Mouse (Mus musculus): ENCODE results near the gene Slc39a11.

Gene Slc39a11

GRCm38 (mm10) chr11:113458582-113459210 is 191.2 kb downstream of the Slc39a11 start:
- no peak for DNase-seq (ENCODE audit: low spot score)

DNA sequence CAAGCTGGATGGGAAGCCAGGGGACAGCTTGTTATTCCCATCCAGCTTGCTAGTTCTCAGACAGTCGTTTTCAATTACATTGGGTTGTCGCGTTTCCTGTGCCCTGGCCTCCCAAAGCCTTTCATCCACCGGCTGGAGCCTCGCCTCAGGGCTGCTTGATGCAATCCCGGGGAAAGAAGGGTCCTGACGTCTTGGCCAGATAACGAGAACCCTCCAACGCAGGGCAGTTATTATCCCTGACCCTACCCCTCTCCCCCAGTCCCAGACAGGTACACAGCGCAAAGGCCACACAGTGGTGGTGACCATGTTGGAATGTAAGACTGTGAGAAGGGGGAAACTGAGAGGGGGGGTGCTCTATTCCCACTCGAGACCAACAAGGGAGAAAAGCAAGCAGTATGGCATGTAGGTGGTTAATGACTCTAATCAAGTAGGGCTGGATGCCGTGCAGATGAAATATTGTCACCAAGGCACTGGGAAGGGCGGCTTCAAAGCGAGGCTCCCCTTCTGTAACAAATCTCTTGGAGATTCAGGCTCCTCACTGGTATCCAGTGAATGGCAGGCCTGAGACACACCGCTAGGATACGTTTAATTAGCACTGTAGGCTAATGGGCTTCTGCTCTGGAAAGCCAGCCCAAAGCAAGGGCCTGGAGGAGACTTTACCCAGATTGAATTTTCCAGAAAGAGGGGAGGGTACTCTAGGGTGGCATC is 196.9 kb downstream of the Slc39a11 start:
- DNase-seq (ENCODE audit: low spot score): no peak

DNA sequence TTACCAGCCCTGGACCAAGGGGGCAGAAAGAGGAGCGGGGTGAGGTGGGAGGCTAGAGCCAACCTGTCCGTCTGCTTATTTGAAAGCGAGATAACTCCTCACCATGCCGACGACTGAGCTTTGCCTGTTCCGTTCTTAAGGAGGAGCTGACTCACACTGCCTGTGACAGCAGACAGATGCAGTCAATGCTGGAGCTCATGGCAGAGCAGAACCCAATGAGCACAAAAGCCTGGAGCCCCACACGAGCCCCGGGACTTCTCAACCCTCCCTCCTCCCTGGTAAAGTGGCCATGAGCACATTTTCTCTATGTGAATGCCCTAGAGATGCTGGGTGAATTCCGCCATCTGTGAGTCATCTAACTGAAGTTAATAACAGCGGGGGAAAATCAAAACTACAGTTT is 198.6 kb downstream of the Slc39a11 start:
- DNase-seq (ENCODE audit: low spot score): no peak

DNA sequence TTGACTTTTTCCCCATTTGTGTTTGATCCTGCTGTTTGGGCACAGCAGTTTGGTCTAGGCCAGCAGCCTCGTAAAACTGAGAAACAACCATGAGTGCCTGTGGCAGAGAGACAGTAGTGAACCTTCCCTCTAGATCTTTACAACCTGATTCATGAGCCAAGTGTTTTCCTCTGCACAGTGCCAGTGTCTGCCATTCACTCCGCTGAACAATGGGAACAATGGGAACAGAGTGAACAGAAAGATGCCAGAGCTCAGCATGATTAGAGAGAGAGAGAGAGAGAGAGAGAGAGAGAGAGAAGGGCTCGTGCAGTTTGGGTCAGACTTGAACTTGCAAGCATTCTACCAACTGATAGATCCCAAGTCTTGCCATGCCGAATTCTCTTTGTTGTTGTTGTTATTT is 199.2 kb downstream of the Slc39a11 start:
- no peak for DNase-seq (ENCODE audit: low spot score)

DNA sequence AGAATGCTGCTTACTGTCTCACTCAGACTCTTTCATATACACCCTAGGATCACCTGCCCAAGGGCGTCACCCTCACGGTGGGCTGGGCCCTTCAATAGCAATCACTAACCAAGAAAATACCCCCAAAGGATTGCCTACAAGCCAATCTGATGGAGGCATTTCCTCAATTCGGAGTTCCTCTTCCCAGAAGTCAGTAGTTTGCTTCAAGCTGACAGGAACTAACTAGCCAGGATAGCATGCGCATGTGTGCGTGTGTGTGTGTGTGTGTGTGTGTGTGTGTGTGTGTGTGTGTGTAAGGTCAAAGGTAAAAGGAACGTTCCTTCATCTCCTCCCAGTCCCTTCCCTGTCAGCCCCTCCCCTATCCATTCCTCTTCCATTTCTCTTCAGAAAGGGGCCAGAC is 199.9 kb downstream of the Slc39a11 start:
- DNase-seq (ENCODE audit: low spot score): no peak

GRCm38 (mm10) chr11:113442036-113442435 is 207.8 kb downstream of the Slc39a11 start:
- DNase-seq (ENCODE audit: low spot score): no peak

DNA sequence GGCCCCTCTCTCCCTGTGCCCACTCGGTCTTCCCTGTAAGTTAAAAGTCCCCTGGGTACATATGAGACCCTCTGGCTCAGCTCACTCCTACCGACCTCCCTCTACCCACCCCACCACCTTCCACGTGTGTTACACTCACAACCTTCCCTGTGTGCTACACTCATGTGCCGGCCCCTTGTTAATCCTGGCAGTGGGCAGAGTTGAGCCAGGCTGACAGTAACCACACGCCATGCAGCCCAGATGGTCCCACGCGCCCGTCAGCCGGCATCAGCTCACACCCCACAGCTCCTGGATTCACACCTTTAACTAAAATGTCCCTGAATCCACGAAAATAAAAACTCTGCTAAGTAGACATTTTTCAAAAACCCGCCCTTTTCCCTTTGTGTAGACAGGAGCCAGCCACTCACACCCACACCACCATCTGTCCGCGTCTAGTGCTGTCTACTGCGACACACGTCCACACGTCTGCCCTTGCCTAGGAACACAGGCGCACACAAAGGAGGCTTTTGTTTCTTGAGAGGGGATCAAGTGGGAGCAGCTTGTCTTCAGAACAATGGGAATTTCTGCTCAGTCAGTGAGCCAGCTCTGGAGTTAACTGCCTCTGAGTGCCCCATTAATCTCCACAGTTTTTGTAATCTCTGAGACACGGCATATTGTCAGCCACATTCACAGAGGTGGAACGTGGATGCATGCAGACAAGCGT is 210.4 kb downstream of the Slc39a11 start:
- DNase-seq (ENCODE audit: low spot score): no peak

GRCm38 (mm10) chr11:113438915-113439314 is 211.0 kb downstream of the Slc39a11 start:
- DNase-seq (ENCODE audit: low spot score): no peak

- DNase-seq (ENCODE audit: low spot score): no peak
Observed at GRCm38 (mm10) chr11:113437357-113437756, 212.5 kb downstream of the Slc39a11 start.

- no peak for DNase-seq (ENCODE audit: low spot score)
Observed at GRCm38 (mm10) chr11:113436299-113436698, 213.6 kb downstream of the Slc39a11 start.

- DNase-seq (ENCODE audit: low spot score): no peak
Observed at GRCm38 (mm10) chr11:113435696-113436095, 214.2 kb downstream of the Slc39a11 start.

DNA sequence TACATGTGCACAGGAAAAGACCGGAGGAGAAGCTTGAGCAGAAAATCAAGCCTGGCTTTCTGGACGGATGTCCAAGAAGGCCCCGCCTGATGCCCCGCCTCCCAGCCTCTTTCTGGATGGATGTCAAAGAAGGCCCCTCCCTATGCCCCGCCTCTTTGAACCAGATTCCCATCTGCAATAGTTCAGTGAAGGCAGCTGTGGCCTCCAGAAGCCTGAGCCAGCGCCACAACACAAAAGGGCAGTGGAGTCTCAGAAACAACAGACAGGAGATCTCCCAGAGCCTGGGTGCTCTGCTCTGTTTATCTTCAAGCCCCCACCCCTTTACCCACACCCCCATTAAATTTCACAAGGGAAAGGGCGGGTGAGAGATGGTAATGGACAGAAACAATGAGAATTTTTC is 218.7 kb downstream of the Slc39a11 start:
- no peak for DNase-seq (ENCODE audit: low spot score)

- no peak for DNase-seq (ENCODE audit: low spot score)
Observed at GRCm38 (mm10) chr11:113425882-113426281, 224.0 kb downstream of the Slc39a11 start.

GRCm38 (mm10) chr11:113425454-113425853 is 224.4 kb downstream of the Slc39a11 start:
- DNase-seq (ENCODE audit: low spot score): no peak

GRCm38 (mm10) chr11:113424765-113425164 is 225.1 kb downstream of the Slc39a11 start:
- no peak for DNase-seq (ENCODE audit: low spot score)

- DNase-seq (ENCODE audit: low spot score): no peak
Observed at GRCm38 (mm10) chr11:113422598-113422997, 227.3 kb downstream of the Slc39a11 start.

GRCm38 (mm10) chr11:113418921-113419655 is 230.8 kb downstream of the Slc39a11 start:
- DNase-seq (ENCODE audit: low spot score): no peak

DNA sequence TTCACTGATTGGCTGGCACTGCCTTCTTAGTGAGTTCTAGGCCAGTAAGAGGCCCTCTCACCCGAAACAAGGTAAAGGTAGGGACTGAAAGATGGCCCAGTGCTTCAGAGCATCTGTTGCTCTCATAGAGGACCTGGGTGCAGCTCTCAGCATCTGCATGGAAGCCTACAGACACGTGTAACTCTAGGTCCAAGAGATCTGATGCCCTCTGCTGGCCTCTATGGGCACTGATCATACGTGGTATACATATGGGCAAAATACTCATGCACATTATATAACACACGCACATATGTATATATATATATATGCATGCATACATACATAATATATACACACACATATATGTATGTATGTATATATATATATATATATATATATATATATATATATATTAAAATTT is 231.9 kb downstream of the Slc39a11 start:
- DNase-seq (ENCODE audit: low spot score): no peak

GRCm38 (mm10) chr11:113412545-113412944 is 237.3 kb downstream of the Slc39a11 start:
- DNase-seq (ENCODE audit: low spot score): no peak

DNA sequence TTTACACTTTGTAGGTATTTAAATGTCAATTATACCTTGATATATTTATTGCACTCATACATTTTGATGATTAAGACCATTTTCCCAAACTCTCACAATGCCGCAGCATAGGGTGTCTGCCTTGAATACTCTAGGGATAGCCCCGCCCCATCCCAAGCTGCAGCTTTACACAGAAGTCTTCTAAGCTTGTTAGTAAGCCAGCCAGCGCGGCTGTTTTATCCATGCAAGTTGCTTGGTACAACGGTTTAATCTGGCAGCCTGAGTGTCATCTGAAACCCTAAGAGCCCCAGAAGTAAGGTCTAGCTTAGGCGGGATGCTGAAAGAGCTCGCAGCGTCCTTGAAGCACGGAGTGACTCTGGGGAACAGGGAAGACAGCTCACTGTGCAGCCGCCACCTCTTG is 238.1 kb downstream of the Slc39a11 start:
- no peak for DNase-seq (ENCODE audit: low spot score)

DNA sequence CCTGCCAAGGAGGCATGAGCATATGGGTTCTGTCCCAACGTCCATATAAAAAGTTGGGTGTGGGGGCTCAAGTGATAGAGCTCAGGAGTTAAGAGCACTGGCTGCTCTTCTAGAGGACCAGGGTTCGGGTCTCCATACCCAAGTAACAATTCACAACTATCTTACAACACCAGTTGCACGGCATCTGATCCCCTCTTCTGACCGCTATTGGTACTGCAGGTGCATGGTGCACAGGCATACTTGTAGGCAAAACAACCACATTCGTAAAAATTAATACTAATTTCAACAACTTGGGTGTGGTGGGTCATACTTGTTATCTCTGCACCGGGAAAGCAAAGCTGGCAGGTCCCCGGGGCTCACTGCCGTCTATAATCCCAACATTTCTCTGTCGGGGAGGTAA is 240.8 kb downstream of the Slc39a11 start:
- no peak for DNase-seq (ENCODE audit: low spot score)

GRCm38 (mm10) chr11:113407474-113407873 is 242.4 kb downstream of the Slc39a11 start:
- no peak for DNase-seq (ENCODE audit: low spot score)

DNA sequence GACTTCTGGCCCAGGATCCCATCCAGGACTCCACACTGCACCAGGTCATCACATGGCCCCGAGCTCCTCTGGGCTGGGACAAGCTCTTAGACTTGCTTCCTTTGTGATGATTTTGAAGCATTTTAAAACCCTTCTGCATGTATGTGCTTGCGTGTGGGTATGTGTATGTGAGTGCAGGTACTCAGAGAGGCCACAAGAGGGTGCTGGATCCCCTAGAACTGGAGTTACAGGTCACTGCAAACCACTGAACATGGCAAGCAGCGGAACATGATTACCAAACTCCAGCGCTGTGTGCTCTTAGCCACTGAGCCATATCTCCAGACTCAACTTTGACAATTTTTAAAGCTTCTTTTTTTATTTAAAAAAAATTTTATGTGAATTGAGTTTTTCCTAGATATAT is 249.0 kb downstream of the Slc39a11 start:
- DNase-seq (ENCODE audit: low spot score): no peak
